Mouse (Mus musculus) cerebellum, adult 9-11 months (tissue): ENCODE measurements at regions not wholly inside any gene's neighbourhood (a gene's known extent, or its start where the extent isn't known, plus 50 kb on each side); places are given as distances from the start of the nearest gene placed in this dataset.
"Not testable (repeated sequence)": the region's sequence is repeated elsewhere in the genome, so short reads cannot be mapped to it uniquely, and the experiment has no call there.

Source experiments
- DNase-seq: peaks from one replicate; pipeline ENCODE4 v3.0.0; 2022

- DNase-seq, result no peak
These were observed 286.6 kb upstream of the Got2 start for GRCm38 (mm10) chr8:96174996-96175395.

GRCm38 (mm10) chr8:96164933-96165332, 276.6 kb upstream of the Got2 start:
- DNase-seq, result no peak

GRCm38 (mm10) chr8:96159899-96160298, 271.6 kb upstream of the Got2 start:
- no peak for DNase-seq

GRCm38 (mm10) chr8:96152496-96153250, 264.3 kb upstream of the Got2 start:
- peak; percentile 4 for DNase-seq

- no peak for DNase-seq
These were observed 263.7 kb upstream of the Got2 start for GRCm38 (mm10) chr8:96152056-96152455.

- DNase-seq, result no peak
These were observed 262.7 kb upstream of the Got2 start for GRCm38 (mm10) chr8:96151065-96151472.

GRCm38 (mm10) chr8:96132183-96132582, 243.8 kb upstream of the Got2 start:
- DNase-seq, result no peak

- no peak for DNase-seq
These were observed 240.0 kb upstream of the Got2 start for GRCm38 (mm10) chr8:96128329-96128728.

- DNase-seq, result no peak
These were observed 212.5 kb upstream of the Got2 start for GRCm38 (mm10) chr8:96100817-96101216.

- no peak for DNase-seq
These were observed 204.6 kb upstream of the Got2 start for GRCm38 (mm10) chr8:96092931-96093330.

- no peak for DNase-seq
These were observed 201.9 kb upstream of the Got2 start for GRCm38 (mm10) chr8:96090231-96090630.

GRCm38 (mm10) chr8:96068306-96068705, 180.0 kb upstream of the Got2 start:
- no peak for DNase-seq

- DNase-seq, result no peak
These were observed 159.3 kb upstream of the Got2 start for GRCm38 (mm10) chr8:96047686-96048085.

- DNase-seq, result no peak
These were observed 154.0 kb upstream of the Got2 start for GRCm38 (mm10) chr8:96042335-96042734.

- DNase-seq, result no peak
These were observed 151.9 kb upstream of the Got2 start for GRCm38 (mm10) chr8:96040216-96040615.

GRCm38 (mm10) chr8:96018742-96019141, 130.4 kb upstream of the Got2 start:
- not testable (repeated sequence) for DNase-seq

GRCm38 (mm10) chr8:96012002-96012401, 123.7 kb upstream of the Got2 start:
- no peak for DNase-seq

GRCm38 (mm10) chr8:95991826-95992463, 103.6 kb upstream of the Got2 start:
- DNase-seq, result no peak

- DNase-seq, result no peak
These were observed 100.5 kb upstream of the Got2 start for GRCm38 (mm10) chr8:95988616-95989380.

- no peak for DNase-seq
These were observed 98.7 kb upstream of the Got2 start for GRCm38 (mm10) chr8:95987011-95987440.

GRCm38 (mm10) chr8:95986410-95986809, 98.1 kb upstream of the Got2 start:
- DNase-seq, result no peak

GRCm38 (mm10) chr8:95983690-95984089, 95.3 kb upstream of the Got2 start:
- DNase-seq, result no peak

- DNase-seq, result no peak
These were observed 92.1 kb upstream of the Got2 start for GRCm38 (mm10) chr8:95980405-95980804.

GRCm38 (mm10) chr8:95979223-95979622, 90.9 kb upstream of the Got2 start:
- no peak for DNase-seq
